Mouse (Mus musculus) gastrocnemius, postnatal 14 days (tissue): ENCODE results near the gene Dchs1. TPM values are rescaled to one million over a fixed set of nuclear protein-coding genes. Genes with fewer than 3 reads are reported as not detected.

Experiments used
- DNase-seq: peaks from one replicate; pipeline ENCODE4 v3.0.0; 2021; ENCODE audit warnings: mixed read lengths
- intact Hi-C: fragments of 180-260 bp; cut with DNase I; formaldehyde crosslinking; loops from one replicate; pipeline ENCODE4 v1.15.1; 2025; ENCODE audit warnings: low total_unique reads
- total RNA-seq, 2 experiments: library from RNA; stranded (reverse); gene quantifications; 2 replicates each; pipeline ENCODE4 v1.2.3; 2021

Dchs1 gene
- total RNA-seq, 2 experiments from 2014 or later: 9.2 to 14.2 TPM

DNA sequence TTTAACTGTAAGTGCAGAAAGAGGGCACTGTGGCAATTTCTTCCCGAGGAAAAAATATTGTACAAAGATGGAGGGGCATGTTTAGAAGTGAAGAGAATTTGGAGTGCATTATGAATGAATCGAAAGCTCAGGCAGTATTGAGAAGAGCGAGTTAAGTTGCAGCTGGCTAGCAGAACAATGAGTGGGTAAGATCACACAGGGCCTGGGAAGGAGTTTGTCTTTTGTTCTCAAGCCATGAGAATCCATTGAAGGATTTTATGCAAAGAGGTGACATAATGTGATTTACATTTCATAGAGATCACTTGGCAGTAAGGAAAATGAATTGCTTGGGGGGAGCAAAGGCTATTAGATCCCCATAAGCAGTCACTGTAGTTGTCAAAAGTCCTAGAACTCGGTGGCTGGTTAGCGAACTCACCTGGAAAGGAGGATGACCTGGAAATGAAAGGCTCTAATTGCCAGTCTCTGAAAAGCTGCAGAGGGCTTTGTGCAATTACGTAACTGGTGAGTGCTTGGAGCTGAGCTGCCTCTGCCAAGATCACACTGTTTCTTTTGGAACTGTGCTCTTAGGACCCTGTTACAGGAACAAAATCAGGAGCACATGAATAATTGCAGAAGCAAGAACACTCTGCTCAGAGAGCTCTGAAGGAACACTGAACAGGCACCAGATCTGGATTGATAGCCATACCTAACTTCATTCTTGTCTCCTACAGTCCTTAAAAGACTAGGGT, 58.6 kb downstream of the Dchs1 start:
- intact Hi-C loops: no loop called here
- DNase-seq: no peak

DNA sequence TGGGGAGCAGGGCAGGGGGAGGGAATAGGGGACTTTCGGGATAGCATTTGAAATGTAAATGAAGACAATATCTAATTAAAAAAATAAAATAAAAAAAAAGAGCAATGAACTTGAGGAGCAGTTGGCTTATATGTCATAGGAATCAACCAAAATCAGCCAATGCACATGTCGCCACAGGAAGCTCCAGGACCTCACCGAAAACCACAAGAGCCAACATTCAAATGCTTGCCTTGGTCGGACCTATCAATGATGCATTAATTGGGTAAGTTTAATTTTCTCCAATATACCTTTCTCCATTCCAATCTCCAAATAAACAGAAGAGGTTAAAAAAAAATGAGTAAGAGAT, 60.5 kb downstream of the Dchs1 start:
- intact Hi-C loops: loop anchor here (2.0 kb wide), 1 partner anchor 92 kb away; no protein-coding TSS in a partner anchor
- no peak for DNase-seq

DNA sequence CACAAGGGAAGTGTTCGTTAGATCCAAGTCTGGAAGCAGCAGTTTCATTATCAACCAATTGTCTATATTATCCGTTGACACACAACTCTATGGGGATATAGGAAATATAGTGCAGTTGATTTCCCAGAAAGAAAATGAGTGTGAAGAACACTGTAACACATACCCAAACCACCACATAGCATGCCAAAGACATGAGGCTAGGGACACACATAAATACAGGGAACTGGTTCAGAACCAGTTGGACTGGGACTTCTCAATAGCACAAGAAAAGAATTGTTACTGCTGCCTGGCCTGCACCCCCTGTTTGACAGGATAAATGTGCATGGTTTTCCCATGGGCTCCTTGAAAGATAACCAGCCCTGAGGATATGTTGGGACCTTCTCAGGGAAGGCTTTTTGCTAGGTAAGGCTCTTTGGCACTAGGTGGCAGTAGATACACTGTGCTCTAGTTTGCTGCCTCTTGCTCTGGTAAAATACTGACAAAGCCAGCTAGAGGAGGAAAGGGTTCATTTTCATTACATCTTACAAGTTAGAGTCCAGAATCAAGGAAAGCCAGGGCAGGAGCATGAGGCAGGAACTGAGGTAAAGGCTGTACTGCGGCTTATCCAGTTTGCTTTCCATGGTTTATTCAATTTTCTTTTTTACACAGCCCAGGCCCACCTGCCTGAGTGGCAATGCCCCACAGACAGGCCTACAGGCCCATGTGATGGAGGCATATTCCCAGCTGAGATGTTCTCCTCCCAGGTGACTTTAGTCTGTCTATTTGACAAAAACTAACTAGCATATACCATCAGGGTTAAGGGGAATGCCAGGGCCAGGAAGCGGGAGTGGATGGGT, 61.1 kb downstream of the Dchs1 start:
- no peak for DNase-seq
- intact Hi-C loops: loop anchor here (2.0 kb wide), 1 partner anchor 92 kb away; no protein-coding TSS in a partner anchor

DNA sequence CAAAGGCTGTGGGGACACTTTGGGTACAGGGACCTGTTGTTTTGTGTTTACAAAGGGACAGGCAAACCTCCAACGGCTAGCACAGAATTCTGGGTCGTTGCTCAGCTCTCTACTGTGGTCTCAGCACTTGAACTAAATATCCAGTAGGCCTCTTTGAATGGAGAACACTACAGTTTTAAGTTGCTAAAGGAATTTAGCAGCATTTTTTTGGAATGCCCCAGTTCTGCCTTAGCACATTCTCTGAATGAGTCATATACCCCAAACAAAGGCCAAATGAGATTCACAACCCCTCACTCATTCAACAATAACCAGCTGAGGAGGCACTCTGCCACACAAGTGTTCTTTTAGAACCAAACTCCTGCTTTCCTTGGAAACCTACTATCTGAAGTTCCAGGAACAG, 65.5 kb downstream of the Dchs1 start:
- intact Hi-C loops: no loop called here
- no peak for DNase-seq

DNA sequence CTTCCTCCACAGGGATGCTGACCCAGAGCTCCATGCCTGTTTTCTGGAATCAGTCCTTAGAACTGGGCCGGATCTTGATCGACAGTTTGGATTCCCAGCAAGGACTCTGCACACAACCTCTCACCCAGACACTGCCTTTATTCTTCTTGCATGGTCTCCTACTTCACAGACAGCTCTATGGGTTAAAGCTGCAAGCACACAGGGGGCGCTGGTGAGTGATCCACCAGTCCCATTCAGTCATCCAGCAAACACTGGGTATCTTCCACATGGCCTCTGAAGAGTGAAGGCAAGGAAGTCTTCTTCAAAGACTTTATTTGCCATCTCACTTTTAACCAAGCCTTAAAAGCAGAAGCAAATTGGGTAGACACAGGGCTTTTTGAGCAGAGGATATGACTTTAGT, 72.1 kb downstream of the Dchs1 start:
- intact Hi-C loops: no loop called here
- DNase-seq: no peak

DNA sequence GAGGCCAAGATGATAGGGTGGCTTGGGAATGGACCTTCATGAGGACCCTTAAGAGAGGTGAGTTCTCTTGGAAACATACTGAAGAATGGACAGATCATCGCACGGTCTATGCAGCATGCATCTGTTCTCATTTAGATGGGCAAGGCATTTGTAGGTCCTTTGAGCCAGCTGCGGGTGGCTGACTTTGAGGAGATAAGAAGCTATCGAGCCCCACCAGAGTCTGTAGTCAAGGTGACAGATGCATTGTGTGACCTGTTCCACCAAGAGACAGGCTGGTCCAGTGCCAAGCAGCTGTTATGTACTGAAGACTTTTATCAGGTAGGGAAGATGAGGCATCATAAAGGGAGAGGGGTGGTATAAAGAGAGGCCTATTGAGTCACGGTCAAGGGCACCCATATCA, 78.7 kb downstream of the Dchs1 start:
- no peak for DNase-seq
- intact Hi-C loops: no loop called here

DNA sequence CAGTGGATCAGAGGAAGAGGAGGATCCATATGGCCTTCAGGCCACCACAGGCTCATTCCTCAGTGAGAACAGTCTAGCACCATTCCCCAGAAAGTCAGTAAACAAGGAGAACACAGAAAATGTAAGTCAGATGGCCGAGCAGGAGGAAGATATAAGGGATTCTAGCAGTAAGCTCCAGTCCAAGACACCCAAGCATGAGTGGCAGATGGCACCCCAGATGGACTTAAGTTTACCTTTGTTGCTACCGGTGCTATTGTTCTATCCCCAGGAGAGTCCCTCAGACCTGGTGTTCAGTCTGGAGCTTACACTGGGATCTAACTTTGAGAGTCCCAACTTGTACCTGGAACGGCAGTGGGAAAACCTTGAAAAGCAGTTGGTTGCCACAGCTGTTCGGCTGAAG, 83.6 kb downstream of the Dchs1 start:
- intact Hi-C loops: no loop called here
- DNase-seq: no peak

DNA sequence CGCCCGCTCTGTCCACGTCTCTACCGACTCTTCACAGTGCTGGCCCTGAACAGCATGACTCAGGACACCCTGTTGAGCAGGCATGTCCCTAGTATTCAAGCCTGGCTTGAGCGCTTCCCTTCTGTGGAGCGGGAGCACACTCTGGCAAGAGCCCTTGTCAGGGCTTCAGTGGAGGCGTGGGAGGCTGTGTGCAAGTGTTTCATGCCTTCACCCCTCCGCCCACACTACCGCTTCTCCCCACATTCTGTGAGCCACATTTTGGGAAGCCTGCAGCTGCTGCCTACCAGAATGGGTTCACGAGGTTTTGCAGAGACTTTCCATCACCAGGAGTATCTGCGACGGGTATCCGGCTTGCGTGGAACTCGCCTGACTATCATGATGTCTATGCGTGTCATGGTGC, 84.3 kb downstream of the Dchs1 start:
- intact Hi-C loops: no loop called here
- no peak for DNase-seq

Other genes starting within 250 kb of the Dchs1 start
- gene Smpd1, start 233.3 kb downstream of the Dchs1 start, total RNA-seq: 10 to 100 TPM; 43.7 to 44.1 TPM
- 10 to 100 TPM in 1 of 2 experiments, 1 to 10 TPM in 1; 8.9 to 10.1 TPM for gene Apbb1, start 206.0 kb downstream of the Dchs1 start, total RNA-seq
- not detected for gene Hpx, start 187.5 kb downstream of the Dchs1 start, total RNA-seq
- 10 to 100 TPM; 14.3 to 16.4 TPM for gene Trim3, start 154.1 kb downstream of the Dchs1 start, total RNA-seq
- gene Timm10b, start 147.6 kb downstream of the Dchs1 start, total RNA-seq: 10 to 100 TPM; 70.3 to 72.0 TPM
- 10 to 100 TPM; 12.2 to 14.5 TPM for gene Arfip2, start 147.2 kb downstream of the Dchs1 start, total RNA-seq
- 1 to 10 TPM; 1.1 to 2.4 TPM for gene Gm45799, start 147.1 kb downstream of the Dchs1 start, total RNA-seq
- gene Dnhd1, start 136.8 kb downstream of the Dchs1 start, total RNA-seq: under 1 TPM; 0.55 to 0.57 TPM
- gene Ilk, start 51.1 kb downstream of the Dchs1 start, total RNA-seq: 10 to 100 TPM; 78.2 to 86.1 TPM
- gene Rrp8, start 50.3 kb downstream of the Dchs1 start, total RNA-seq: 10 to 100 TPM in 1 of 2 experiments, 1 to 10 TPM in 1; 7.5 to 10.7 TPM
- 10 to 100 TPM; 75.4 to 76.3 TPM for gene Taf10, start 43.3 kb downstream of the Dchs1 start, total RNA-seq
- 10 to 100 TPM; 30.7 to 35.0 TPM for gene Tpp1, start 35.4 kb downstream of the Dchs1 start, total RNA-seq
- 100 to 1,000 TPM; 136 to 145 TPM for gene Mrpl17, start 23.4 kb upstream of the Dchs1 start, total RNA-seq
- gene Gm4070, start 166.3 kb upstream of the Dchs1 start, total RNA-seq: 1 to 10 TPM; 1.7 to 2.4 TPM